Mouse (Mus musculus): ENCODE measurements around the gene Atxn1. TPM values are rescaled to one million over a fixed set of nuclear protein-coding genes. Genes with fewer than 3 reads are reported as not detected.

Atxn1 gene
- polyA plus RNA-seq, 1 experiment = 23.0 TPM

GRCm38 (mm10) chr13:45507274-45508229 is 457.3 kb downstream of the Atxn1 start, which contains the start of gene Gmpr:
Gene Gmpr, plus strand, starts transcription at chr13:45507444.
- Histone ChIP-seq H3K4me3 (ENCODE audit: insufficient read depth, low read length) (peak within 1 kb of the TSS; percentile 80), H3K27ac (ENCODE audit: insufficient read depth, low read depth, low read length) (no peak within 1 kb of the TSS), H3K4me1 (ENCODE audit: control insufficient read depth, insufficient read depth, low read length) (peaks cover 13% of the 10 kb centered on the region)
- no peak for TF ChIP-seq CTCF (IDR thresholded peaks at IDR 0.05; ENCODE audit: low read depth, low read length)
- no peak for TF ChIP-seq POLR2A (IDR thresholded peaks at IDR 0.05; ENCODE audit: borderline replicate concordance, low read depth, low read length)

- TF ChIP-seq POLR2A (IDR thresholded peaks at IDR 0.05; ENCODE audit: borderline replicate concordance, low read depth, low read length) = no peak
- no peak for TF ChIP-seq CTCF (IDR thresholded peaks at IDR 0.05; ENCODE audit: low read depth, low read length)
- Histone ChIP-seq H3K27ac (ENCODE audit: insufficient read depth, low read depth, low read length) (no peak overlapping the region), H3K4me1 (ENCODE audit: control insufficient read depth, insufficient read depth, low read length) (peaks cover 3% of the 10 kb centered on the region; the same call in 1 of the 2 replicates)
Measured at GRCm38 (mm10) chr13:45505546-45505945, 459.3 kb downstream of the Atxn1 start.

GRCm38 (mm10) chr13:45502791-45503190 is 462.0 kb downstream of the Atxn1 start:
- H3K27ac ChIP-seq (ENCODE audit: insufficient read depth, low read depth, low read length) = no peak overlapping the region
- no peak overlapping the region for H3K4me3 ChIP-seq (ENCODE audit: insufficient read depth, low read length)
- no peaks in the 10 kb centered on the region for H3K4me1 ChIP-seq (ENCODE audit: control insufficient read depth, insufficient read depth, low read length)
- TF ChIP-seq CTCF (IDR thresholded peaks at IDR 0.05; ENCODE audit: low read depth, low read length) (no peak), POLR2A (IDR thresholded peaks at IDR 0.05; ENCODE audit: borderline replicate concordance, low read depth, low read length) (no peak)

More at GRCm38 (mm10) chr13:45505546-45505945, 459.3 kb downstream of the Atxn1 start:
- H3K4me3 ChIP-seq (ENCODE audit: insufficient read depth, low read length) = no peak overlapping the region

GRCm38 (mm10) chr13:45499906-45500305 is 464.9 kb downstream of the Atxn1 start:
- Histone ChIP-seq H3K4me3 (ENCODE audit: insufficient read depth, low read length) (no peak overlapping the region), H3K27ac (ENCODE audit: insufficient read depth, low read depth, low read length) (no peak overlapping the region), H3K4me1 (ENCODE audit: control insufficient read depth, insufficient read depth, low read length) (no peaks in the 10 kb centered on the region)
- TF ChIP-seq POLR2A (IDR thresholded peaks at IDR 0.05; ENCODE audit: borderline replicate concordance, low read depth, low read length) (no peak), CTCF (IDR thresholded peaks at IDR 0.05; ENCODE audit: low read depth, low read length) (no peak)
